Comparison of ENCODE assay signal across 28 mouse cellular contexts in genomic region chr7:98944986-98945385, GRCm38 (mm10).
DNase-seq lines count a peak whose midpoint lies in the region; ATAC-seq and TF ChIP-seq lines count a peak whose summit lies in the region.
"Had no signal": no experiment of that assay in that cellular context is flagged by ENCODE, and none has a peak within 500 bp of the region (broad histone marks: within the 10 kb centered on the region; RNA-seq: fewer than 3 reads in every experiment).

No protein-coding gene starts in this region.

- DNase-seq in cerebellum, adult 2 months: no peak
- no peak for DNase-seq in cerebellum, postnatal 36 days
- DNase-seq in thymus, postnatal 0 days (ENCODE audit: low spot score): peak; percentile 3
- no peak for DNase-seq in thymus, postnatal 25 days
- peak; percentile 38 for DNase-seq in limb, embryonic 14.5 days (ENCODE audit: low spot score)
- DNase-seq in stomach, postnatal 0 days (ENCODE audit: low spot score): no peak
- DNase-seq: adrenal gland, postnatal 10 days; adrenal gland, postnatal 36 days; B cell, adult 2 months; cerebellum, adult 18-20 months; cerebellum, adult 9-11 months; cerebellum, postnatal 25 days; gastrocnemius, adult 2 months; gastrocnemius, postnatal 14 days; heart, adult 2 months; heart, postnatal 14 days; heart, postnatal 4 days had no signal

- no peak overlapping the region for H3K4me2 ChIP-seq in limb, embryonic 14.5 days (replicated peaks; ENCODE audit: low read depth, low read length, severe bottlenecking)
- no peak overlapping the region for H3K4me2 ChIP-seq in stomach, postnatal 0 days (replicated peaks; ENCODE audit: low read depth)
- H3K4me2 ChIP-seq: forebrain, embryonic 13.5 days; heart, embryonic 13.5 days; hindbrain, embryonic 14.5 days had no signal

- H3K27ac ChIP-seq in cerebellum, adult 2 months (ENCODE audit: insufficient read depth, low read length): 0 out of 2 replicates have a peak overlapping the region, but pooled peaks have one; percentile 43
- no peak overlapping the region for H3K27ac ChIP-seq in limb, embryonic 14.5 days (replicated peaks; ENCODE audit: low read depth, low read length)
- H3K27ac ChIP-seq in stomach, postnatal 0 days (replicated peaks): no peak overlapping the region
- H3K27ac ChIP-seq: forebrain, embryonic 10.5 days; forebrain, embryonic 13.5 days; gastrocnemius, adult 2 months; heart, adult 2 months; heart, embryonic 10.5 days; heart, embryonic 13.5 days; hindbrain, embryonic 14.5 days; hindbrain, postnatal 0 days had no signal

- no peaks in the 10 kb centered on the region for H3K9me3 ChIP-seq in limb, embryonic 14.5 days (ENCODE audit: control insufficient read depth, low read length)
- no peaks in the 10 kb centered on the region for H3K9me3 ChIP-seq in stomach, postnatal 0 days (ENCODE audit: control insufficient read depth, low read length)
- H3K9me3 ChIP-seq: forebrain, embryonic 10.5 days; forebrain, embryonic 13.5 days; G1E; heart, embryonic 10.5 days; heart, embryonic 13.5 days had no signal

- ATAC-seq in limb, embryonic 14.5 days (ENCODE audit: low FRiP score, low read depth): no peak
- ATAC-seq in stomach, postnatal 0 days (ENCODE audit: low FRiP score, low TSS enrichment): no peak
- ATAC-seq: forebrain, embryonic 13.5 days; forebrain, embryonic 16.5 days; hindbrain, postnatal 0 days; inflammation-experienced regulatory T-cells, adult 6 months; intestine, embryonic 16.5 days had no signal

- TF ChIP-seq POLR2A in cerebellum, adult 2 months (IDR thresholded peaks at IDR 0.05; ENCODE audit: borderline replicate concordance, insufficient read depth, low read length): no peak
- no peak for TF ChIP-seq POLR2A in limb, embryonic 14.5 days (IDR thresholded peaks at IDR 0.05; ENCODE audit: borderline replicate concordance, extremely low read depth, insufficient read depth, insufficient read length)

- H3K4me3 ChIP-seq in cerebellum, adult 2 months (replicated peaks; ENCODE audit: insufficient read depth, low read depth, low read length): no peak overlapping the region
- no peak overlapping the region for H3K4me3 ChIP-seq in limb, embryonic 14.5 days (replicated peaks; ENCODE audit: low read length)
- no peak overlapping the region for H3K4me3 ChIP-seq in stomach, postnatal 0 days (ENCODE audit: low read depth, low read length)
- H3K4me3 ChIP-seq: forebrain, embryonic 10.5 days; forebrain, embryonic 13.5 days; gastrocnemius, adult 2 months; heart, adult 2 months; heart, embryonic 10.5 days; heart, embryonic 13.5 days had no signal

- peaks cover 6% of the 10 kb centered on the region for H3K4me1 ChIP-seq in cerebellum, adult 2 months (ENCODE audit: control insufficient read depth, insufficient read depth, low read length)
- peaks cover 10% of the 10 kb centered on the region for H3K4me1 ChIP-seq in limb, embryonic 14.5 days (ENCODE audit: control insufficient read depth, insufficient read depth, low read length)
- no peaks in the 10 kb centered on the region for H3K4me1 ChIP-seq in stomach, postnatal 0 days (replicated peaks; ENCODE audit: control insufficient read depth, insufficient read depth)
- H3K4me1 ChIP-seq: forebrain, embryonic 13.5 days had no signal

- H3K9ac ChIP-seq in limb, embryonic 14.5 days (ENCODE audit: low read depth, low read length, severe bottlenecking): no peak overlapping the region
- no peak overlapping the region for H3K9ac ChIP-seq in stomach, postnatal 0 days (ENCODE audit: low read length)
- H3K9ac ChIP-seq: forebrain, embryonic 13.5 days; heart, embryonic 13.5 days; hindbrain, embryonic 14.5 days had no signal

- TF ChIP-seq CTCF in cerebellum, adult 2 months (IDR thresholded peaks at IDR 0.05; ENCODE audit: borderline replicate concordance, insufficient read depth, low read depth, low read length): no peak
- TF ChIP-seq CTCF in stomach, postnatal 0 days (IDR thresholded peaks at IDR 0.05; ENCODE audit: low read depth): no peak

- 54% methylated on average over 3 of the region's 3 CpGs for WGBS in cerebellum, adult 2 months
- WGBS in limb, embryonic 14.5 days: 37% methylated on average over 3 of the region's 3 CpGs
- WGBS in stomach, postnatal 0 days: 50% methylated on average over 3 of the region's 3 CpGs

- H3K27me3 ChIP-seq in cerebellum, adult 2 months (ENCODE audit: control insufficient read depth, insufficient read depth, low read length): no peaks in the 10 kb centered on the region
- no peaks in the 10 kb centered on the region for H3K27me3 ChIP-seq in limb, embryonic 14.5 days (ENCODE audit: control insufficient read depth, insufficient read depth, low read length)
- no peaks in the 10 kb centered on the region for H3K27me3 ChIP-seq in stomach, postnatal 0 days (ENCODE audit: control insufficient read depth, insufficient read depth, low read length)
- H3K27me3 ChIP-seq: CH12.LX; forebrain, embryonic 13.5 days; heart, embryonic 13.5 days had no signal

- no peak for TF ChIP-seq EP300 in stomach, postnatal 0 days (optimal IDR thresholded peaks at IDR 0.05)

- no peaks in the 10 kb centered on the region for H3K36me3 ChIP-seq in limb, embryonic 14.5 days (ENCODE audit: control insufficient read depth, insufficient read depth, low read length)
- no peaks in the 10 kb centered on the region for H3K36me3 ChIP-seq in stomach, postnatal 0 days (ENCODE audit: control insufficient read depth, insufficient read depth, low read length)
- H3K36me3 ChIP-seq: forebrain, embryonic 10.5 days; heart, embryonic 10.5 days; heart, embryonic 13.5 days had no signal

Comparison
In these comparisons a context has a peak if more than half of its experiments do, and no peak if none do; other contexts are left out.
1. DNase-seq: peak in thymus, postnatal 0 days (single experiment) and limb, embryonic 14.5 days (single experiment); none in cerebellum, adult 2 months (0 of 2), cerebellum, postnatal 36 days (0 of 2), thymus, postnatal 25 days (single experiment) and stomach, postnatal 0 days (single experiment).